Mouse (Mus musculus) testis, postnatal 10 days (tissue): ENCODE data around the gene R3hdm1.
"Not testable (repeated sequence)": the region's sequence is repeated elsewhere in the genome, so short reads cannot be mapped to it uniquely, and the experiment has no call there.

Experiments used
- DNase-seq: peaks from one replicate; pipeline ENCODE4 v3.0.0; 2021; ENCODE audit warnings: low spot score

Gene R3hdm1

DNA sequence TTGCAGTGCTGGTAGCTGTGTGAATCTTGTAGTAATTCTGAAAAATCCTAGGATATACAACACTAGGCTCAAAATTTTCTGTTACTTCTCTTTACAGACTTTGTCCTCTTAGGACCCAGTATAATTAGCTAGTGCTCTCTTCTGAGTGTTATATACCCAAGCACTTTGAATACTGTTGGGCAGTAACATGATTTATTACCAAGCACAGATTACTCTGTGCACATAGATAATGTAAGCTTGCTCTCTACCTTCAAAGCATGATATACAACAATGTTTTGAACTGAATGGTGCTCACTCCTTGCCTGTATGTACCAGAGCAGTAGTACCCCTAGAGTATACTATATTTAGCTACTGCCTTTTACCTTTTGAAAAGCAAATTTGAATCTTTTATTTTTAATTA is 33.1 kb downstream of the R3hdm1 start:
- not testable (repeated sequence) for DNase-seq

DNA sequence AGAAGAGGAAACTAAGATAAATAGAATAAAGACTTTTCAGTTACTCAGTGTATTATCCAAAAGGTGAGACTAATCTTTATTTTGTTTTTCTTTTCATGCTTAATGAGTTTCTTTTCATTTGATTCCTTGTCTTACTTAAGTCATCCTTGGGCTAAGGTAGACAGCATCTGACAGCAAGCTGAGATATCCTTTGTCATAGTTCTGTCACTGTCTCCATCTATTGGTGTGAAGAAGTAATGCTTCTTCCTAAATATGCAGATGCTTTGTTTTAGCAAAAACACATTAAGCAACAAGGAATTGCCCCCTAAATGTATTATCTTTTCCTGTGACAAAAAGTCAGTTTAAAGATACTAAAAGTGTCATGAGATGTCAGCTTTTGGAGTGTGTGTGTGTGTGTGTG is 37.9 kb downstream of the R3hdm1 start:
- no peak for DNase-seq

DNA sequence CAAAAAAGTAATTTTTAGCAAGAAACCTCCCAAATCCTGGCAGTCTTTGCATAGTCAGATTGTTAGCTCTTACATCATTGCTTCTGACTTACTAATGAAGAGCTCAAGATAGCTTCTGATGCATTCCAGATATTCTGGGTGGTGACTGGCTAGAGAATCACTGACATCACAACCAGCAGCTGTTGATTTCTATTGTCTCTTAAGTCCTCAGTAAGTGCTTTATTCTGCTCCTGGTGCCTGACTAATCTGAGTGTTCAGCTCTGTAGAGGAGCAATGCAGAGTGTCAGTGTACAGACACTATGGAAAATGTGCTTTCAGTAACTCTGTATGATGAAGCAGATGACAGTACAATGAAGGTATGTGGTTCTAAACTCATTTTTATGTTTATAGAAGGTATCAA is 38.6 kb downstream of the R3hdm1 start:
- no peak for DNase-seq

DNA sequence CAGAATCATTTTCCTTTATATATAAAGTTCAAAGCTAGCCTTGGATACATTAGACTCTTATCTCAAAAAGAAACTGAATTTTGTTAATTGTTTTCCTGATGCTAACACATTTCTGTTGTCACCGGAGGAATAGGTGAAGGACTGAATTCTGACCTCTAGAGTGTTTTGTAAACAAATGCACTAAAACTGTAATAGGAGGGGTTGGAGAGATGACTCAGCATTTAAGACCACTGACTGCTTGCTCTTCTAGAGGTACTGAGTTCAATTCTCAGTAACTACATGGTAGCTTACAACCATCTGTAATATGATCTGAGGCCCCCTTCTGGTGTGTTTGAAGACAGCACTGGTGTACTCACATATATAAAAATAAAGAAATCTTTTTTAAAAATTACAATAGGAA is 63.9 kb downstream of the R3hdm1 start:
- DNase-seq = no peak

DNA sequence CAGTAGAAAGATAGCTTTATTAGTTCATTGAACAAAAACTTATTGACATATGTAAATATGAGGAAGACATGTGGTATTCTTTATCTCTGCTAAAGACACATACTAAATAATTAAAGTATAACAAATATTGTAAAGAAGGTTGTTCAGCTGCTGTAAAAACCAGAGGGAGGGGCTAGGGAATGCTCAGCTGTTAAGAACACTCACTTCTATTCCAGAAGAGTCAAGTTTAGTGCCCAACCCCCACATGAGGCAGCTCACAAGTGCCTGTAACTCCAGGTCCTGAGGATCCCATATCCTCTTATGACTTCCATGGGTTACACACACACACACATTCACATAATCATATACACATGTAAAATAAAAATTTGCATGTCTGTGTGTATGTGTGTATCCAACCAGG is 67.0 kb downstream of the R3hdm1 start:
- no peak for DNase-seq

DNA sequence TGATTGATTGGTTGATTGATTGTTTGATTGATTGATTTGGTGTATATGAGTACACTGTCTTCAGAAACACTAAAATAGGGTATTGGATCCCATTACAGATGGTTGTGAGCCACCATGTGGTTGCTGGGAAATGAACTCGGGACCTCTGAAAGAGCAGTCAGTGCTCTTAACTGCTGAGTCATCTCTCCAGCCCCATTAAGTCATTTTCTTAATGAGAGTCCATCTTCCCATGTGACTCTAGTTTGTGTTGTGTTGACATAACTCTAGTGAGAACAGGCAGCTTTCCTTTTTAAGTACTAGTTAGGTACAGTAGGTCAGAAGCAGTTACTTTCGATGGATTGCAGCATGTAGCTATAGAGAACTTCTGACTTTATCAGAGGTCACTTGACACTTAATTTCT is 88.3 kb downstream of the R3hdm1 start:
- no peak for DNase-seq

DNA sequence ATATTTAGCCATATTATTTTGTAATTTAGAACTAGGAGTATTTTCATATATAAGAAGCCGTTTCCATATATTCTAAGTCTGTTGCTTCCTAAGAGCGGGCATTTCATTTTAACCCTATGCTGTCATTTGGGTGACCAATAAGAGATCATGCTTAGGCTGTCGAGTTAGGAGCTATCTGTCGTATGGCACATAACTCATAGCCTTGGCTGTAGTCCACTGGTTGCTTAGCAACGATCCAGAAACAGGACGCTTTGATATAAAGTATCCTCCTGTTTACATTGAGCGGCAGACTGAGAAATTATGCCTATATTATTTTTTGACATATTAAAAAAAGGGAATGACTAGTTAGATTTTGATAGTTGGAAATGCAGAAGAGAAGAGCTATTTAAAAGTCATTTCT is 89.3 kb downstream of the R3hdm1 start:
- DNase-seq = no peak

DNA sequence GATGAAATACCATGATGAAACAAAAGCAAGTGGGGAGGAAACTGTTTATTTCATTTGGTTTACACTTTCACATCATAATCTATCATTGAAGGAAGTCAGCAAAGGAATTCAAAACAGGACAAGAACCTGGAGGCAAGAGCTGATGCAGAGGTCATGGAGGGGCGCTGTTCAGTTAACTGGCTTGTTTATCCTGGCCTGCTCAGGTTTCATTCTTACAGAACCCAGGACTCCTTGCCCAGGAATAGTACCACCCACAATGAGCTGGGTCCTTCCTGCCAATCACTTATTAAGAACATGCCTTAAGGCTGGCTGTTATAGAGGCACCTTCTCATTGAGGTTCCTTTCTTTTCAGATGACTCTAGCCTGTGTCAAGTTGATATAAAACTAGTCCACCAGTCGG is 90.9 kb downstream of the R3hdm1 start:
- DNase-seq = no peak

DNA sequence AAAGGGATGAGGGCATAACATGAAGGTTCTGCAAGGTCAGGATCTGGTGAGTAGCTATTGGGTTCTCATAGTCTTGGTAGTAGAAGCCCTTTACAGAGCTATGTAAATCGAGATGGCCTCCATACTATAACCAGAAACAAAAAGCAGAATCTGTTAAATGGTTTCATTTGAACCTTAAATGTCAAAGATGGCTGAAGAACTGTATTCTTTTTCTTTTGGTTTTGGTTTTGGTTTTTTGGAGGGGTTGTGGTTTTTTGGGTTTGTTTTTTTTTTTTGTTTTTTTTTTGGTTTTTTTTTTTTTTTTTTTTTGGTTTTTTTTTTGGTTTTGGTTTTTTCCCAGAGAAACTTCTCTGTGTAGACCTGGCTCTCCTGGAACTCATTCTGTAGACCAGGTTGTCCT is 94.3 kb downstream of the R3hdm1 start:
- DNase-seq = no peak

DNA sequence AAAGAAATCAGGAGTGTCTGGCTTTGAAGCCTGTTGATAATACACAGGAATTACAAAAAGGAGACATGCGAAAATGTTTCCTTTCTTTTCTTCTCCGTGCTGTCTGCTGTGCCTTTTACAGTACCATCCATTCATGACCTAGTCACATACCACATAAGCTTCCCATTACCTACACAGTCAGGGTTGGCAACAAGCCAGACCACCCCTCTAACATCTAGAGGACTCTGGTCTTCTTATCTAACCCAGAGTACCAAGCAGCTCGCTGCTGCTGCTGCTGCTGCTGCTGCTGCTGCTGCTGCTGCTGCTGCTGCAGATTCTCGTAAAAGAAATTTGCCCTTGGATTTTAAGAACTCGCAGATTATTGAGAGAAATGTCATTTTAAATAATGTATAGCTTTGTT is 110.2 kb downstream of the R3hdm1 start:
- DNase-seq = peak; percentile 43

DNA sequence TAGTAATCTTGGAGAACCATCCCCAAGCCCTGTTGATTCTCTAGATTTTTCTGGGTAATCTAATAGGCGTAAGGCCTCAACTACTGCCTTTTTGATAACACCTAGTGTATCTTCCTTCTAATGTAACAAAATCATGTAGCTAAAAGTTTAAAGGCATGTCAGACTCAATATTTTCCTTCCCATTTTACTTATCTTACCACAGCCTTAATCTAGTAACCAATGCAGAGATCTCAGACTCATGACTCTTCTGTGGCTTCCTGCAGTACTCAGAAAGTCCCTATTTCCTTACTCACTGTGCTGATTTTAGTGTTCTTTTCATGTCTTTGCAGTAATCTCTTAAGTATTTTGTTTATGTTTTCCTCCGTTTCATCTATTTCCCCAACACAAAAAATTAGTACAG is 118.8 kb downstream of the R3hdm1 start:
- no peak for DNase-seq

DNA sequence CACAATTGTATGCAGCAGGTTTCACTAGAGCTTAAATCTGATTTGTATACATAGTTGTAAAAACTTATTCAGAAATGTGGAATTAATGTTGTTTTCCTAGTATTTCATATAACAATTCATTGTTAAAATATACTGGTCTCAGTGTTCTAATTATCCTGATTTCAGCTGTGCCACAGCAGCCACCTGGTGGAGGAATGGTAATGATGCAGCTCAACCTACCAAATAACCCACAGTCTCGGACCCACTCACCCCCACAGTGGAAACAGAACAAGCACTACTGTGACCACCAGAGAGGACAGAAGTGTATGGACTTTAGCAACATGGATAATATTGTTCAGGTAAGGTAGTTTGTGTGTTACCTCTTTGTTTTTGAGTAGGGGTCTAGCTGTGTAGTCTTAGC is 120.2 kb downstream of the R3hdm1 start:
- DNase-seq = no peak

DNA sequence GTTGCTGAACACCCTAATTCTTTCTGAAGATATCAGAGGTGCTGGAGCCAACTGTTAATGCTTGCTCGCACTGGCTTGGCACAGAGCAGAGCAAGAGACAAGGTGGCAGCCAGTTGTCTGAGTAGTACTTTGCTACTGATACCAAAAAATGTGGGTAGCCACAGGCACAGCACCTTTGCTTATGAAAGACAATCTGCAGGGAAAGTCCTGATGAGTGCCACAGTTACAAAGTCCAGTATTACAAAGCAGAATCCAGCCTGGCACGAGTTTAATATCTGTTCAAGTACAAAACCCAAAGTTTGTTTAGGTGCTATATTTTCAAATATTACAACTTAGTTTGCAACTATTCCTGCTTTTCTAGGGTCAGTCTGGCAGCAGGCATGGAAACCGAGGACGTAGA is 132.1 kb downstream of the R3hdm1 start:
- no peak for DNase-seq

DNA sequence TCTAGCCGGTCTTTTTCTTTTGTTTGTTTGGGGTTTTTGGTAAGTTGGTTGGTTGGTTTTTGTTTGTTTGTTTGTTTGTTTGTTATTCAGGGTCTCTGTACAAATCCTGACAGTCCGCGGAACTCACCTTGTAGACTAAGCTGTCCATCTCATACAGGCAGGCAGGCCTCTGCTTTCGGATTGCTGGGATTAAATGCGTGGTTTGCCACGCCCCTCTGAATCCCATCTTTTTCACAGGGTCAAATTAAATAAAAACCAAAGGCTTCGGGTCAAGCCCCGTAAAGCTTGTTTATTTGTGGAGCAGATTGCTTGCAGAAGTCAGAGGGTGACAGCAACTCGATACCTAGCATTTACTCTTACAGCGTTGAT is 140.5 kb downstream of the R3hdm1 start, which contains the start of gene Ubxn4:
TSS of gene Ubxn4 (plus strand) at position 338 of the 369 bp plus-strand sequence.
- no peak for DNase-seq

DNA sequence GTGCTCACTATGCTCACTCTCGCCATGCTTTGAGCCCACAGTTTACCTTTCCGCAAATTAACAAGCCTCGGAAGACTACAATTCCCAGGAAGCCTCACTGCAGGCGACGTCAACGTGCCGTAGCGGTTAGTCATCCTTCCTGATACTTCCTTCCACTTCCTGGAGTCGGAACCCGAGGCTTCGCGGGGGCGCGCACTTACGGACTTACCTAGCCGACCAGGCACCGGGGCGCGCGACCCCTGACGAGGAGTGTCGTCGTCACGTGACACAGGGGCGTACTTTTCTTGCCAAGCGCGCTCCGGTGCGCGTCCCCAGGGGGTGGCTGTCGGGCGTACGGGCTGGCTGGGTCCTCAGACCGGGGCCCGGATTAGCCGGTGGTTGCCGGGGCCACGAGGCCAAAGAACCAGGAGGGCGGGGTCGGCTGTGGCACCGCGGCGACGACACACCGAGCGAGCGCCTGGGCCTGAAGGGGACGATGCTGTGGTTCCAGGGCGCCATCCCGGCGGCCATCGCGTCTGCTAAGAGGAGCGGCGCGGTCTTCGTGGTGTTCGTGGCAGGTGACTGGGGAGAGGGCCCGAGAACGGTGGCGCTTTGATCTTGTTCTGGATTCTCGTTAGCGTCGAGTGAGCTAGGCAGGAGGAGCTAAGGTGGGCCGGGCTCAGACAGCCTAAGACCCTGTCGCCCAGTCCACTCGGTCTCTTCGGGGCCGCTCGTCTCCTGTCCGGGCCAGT is 141.1 kb downstream of the R3hdm1 start:
- DNase-seq = peak; percentile 96

DNA sequence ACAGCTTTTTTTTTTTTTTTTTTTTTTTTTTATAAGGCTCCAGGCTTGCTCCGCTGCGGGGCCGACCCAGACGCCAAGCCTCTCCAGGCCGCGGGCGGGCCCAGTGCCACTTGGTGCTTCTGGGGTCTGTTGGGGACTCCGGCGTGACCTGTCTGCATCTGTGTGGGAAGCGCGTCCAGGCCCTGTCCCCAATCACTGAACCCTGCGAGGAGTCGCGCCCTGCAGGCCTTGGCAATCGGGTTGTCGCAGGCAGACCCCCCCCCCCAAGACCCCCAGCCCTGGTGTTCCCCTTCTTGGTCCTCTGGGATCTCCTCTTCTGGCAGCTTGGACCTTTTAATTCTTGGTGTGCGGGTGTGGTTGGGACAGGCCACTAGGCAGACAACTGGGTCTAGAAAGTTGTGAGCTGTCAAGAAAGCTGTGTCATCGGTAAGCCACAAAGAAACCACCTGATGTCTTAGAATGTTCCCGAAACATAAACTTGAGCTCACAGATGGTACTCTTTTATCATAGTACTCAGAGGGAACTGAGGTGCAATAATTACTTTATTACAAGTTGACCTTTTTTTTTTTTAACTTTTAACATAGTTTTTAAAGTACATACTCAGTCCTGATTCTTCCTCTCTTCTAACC is 141.7 kb downstream of the R3hdm1 start:
- peak; percentile 66 for DNase-seq

DNA sequence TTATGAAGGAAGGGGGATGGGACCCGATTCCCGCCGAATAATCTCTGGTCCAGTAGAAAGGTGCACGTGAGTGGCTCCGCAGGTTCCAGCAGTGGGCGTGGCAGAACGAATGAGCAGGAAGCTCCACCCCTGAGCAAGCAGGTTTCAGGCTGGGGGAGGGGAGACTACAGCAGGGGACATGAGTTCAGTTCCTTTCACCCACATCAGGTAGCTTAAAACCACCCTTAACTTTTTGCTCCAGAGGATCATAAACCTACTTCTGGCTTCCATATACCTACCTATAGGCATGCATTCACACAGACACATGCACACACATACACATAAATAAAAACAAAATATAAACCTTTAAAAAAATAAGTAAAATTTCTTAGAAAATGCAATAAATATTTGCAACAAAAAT is 164.0 kb downstream of the R3hdm1 start:
- not testable (repeated sequence) for DNase-seq

DNA sequence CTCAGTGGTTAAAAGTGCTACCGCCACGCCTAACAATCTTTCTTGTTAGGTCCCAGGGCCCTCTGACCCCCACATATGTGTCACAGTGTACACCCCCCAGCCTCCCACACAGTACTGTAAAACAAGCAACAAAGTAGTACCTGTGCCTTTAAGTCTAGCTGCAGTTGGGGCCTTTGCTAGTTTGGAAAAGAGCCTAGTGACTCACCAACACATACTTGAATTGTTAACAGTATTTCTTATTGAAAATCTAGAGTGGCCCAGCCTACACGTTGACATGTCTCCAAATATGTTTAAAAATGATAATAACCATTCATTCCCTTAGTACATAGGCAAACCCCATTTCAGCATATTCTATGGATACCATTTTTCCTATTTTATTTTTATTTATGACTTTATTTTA is 167.6 kb downstream of the R3hdm1 start:
- DNase-seq = no peak

DNA sequence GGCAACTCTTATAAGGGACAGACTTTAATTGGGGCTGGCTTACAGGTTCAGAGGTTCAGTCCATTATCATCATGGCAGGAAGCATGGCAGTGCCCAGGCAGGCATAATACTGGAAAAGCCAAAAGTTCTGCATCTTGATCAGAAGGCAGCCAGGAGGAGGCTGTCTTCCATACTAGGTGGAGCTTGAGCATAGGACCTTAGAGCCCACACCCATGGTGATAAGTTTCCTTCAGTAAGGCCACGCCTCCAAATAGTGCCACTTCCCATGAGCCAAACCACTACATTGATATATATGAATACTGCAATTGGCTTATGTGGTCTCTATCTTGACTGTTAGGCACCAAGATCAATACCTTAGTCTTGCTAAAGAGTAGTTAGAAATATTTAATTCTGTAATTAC is 172.8 kb downstream of the R3hdm1 start:
- no peak for DNase-seq

DNA sequence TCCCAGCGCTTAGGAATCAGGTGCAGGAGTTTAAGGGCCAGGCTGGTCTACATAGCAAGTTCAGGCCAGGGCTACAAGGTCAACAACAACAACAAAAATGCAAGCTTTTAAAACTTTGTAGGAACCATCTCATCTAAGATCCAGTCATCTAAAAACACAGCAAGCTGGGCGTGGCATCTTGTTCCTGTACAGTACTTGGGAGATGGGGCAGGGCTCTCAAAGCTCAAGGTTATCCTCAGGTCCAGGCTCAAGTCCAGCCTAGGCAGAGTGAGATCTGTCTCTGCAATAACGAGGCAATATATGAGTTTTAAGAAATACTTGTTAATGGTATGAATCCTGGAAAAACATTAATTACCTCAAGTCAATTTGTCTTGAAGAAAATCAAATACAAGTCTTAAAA is 175.5 kb downstream of the R3hdm1 start:
- DNase-seq = no peak

DNA sequence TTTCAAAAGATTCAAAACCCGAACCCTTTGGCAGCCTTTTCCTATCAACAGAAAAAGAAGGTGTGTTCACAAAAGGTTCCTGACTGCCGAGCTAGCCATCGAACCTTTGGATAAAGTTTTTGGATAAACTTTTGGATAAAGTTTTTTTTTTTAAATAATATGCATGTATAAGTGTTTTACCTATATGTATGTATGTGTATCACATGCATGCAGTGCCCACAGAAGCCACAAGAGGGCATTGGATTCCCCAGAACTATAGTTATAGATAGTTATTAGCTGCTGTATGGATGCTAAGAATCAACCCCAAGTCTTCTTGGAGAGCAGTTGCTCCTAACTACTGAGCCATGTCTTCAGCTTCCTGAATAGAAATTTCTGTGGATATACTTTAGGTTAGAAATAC is 178.7 kb downstream of the R3hdm1 start:
- DNase-seq = no peak

DNA sequence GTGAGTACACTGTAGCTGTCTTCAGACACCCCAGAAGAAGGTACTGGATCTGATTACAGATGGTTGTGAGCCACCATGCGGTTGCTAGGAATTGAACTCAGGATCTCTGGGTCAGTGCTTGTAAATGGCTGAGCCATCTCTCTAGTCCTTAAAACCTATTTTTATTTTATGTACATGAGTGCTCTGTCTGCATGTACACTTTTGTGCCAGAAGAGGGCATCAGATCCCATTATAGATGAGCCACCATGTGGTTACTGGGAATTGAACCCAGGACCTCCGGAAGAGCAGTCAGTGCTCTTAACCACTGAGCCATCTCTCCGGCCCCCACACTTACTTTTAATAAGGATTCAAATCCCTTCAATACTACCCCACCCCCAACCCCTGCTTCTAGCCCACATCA is 179.8 kb downstream of the R3hdm1 start:
- no peak for DNase-seq

DNA sequence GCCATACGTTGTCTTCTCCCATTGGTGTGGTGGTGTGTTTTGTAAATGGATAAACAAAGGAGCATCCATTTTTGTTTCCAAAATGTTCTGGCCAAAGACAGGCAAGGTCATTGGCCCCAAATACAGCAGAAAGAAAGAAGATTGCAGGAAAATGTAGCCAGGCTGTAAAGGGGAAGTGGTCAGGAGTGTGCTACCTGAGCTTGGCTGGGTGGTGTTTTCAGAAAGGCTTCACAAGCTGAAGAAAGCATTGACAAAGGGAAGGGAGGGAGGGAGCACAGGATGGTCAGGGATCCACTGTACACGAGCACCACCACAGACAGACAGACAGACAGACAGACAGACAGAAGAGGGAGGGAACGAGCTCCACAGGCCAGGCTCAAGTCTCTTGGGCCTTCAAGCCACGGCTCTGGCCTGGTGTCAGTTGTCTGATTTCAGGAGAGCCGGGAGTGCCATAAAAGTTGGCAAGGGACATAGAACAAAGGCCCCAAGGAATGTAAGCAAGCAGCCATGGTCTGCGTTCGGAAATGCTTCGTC is 181.1 kb downstream of the R3hdm1 start:
- DNase-seq = no peak

DNA sequence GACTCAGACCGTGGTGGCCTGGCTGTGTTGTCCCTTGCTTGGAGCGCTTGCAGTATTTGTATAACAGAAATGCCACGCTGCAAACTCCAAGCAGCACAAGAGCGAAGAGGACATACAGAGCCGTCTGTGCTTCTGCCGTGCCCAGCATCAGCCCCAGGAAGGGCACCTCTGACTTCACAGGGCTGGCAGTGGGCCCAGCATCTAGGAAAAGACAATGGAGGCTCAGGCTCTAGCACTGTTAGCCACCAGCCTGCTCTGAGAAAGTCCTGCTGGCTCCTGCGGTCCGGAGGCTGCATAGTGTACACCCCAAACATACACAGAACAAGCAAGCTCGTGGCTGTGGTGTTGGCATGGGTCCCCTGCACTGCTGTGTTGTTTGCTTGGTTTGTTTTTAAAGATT is 182.0 kb downstream of the R3hdm1 start:
- no peak for DNase-seq
